Mouse (Mus musculus): ENCODE measurements around the gene Nlrp4c.
"Not testable (repeated sequence)": the region's sequence is repeated elsewhere in the genome, so short reads cannot be mapped to it uniquely, and the experiment has no call there.

Gene Nlrp4c

GRCm38 (mm10) chr7:6044861-6045260, at the start of gene Nlrp4c:
Nlrp4c (plus strand) TSS chr7:6045161.
- in situ Hi-C loops (cut with MboI, MseI), result no loop called here

GRCm38 (mm10) chr7:6010910-6011309, 34.1 kb upstream of the Nlrp4c start, which contains the start of gene Vmn1r65:
Vmn1r65 (minus strand) TSS chr7:6011010.
- in situ Hi-C loops (cut with MboI, MseI), result no loop called here

GRCm38 (mm10) chr7:6119501-6119900, 74.5 kb downstream of the Nlrp4c start:
- in situ Hi-C loops (cut with MboI, MseI), result no loop called here

- in situ Hi-C loops (cut with MboI, MseI), result not testable (repeated sequence)
Observed at GRCm38 (mm10) chr7:6120104-6120503, 75.1 kb downstream of the Nlrp4c start.

GRCm38 (mm10) chr7:6121128-6121527, 76.2 kb downstream of the Nlrp4c start:
- in situ Hi-C loops (cut with MboI, MseI), result not testable (repeated sequence)

- in situ Hi-C loops (cut with MboI, MseI), result loop anchor here (5.0 to 25.0 kb wide), 2 partner anchors 65 to 985 kb away; partner anchors contain the start of gene Zfp954
Observed at GRCm38 (mm10) chr7:6126690-6127448, 81.9 kb downstream of the Nlrp4c start.

GRCm38 (mm10) chr7:6130346-6130745, 85.4 kb downstream of the Nlrp4c start:
- in situ Hi-C loops (cut with MboI, MseI), result loop anchor here (10.0 to 25.0 kb wide), 2 partner anchors 982 to 1164 kb away; partner anchors contain the start of gene Zfp954

- in situ Hi-C loops (cut with MboI, MseI), result loop anchor here (10.0 to 25.0 kb wide), 2 partner anchors 980 to 1162 kb away; partner anchors contain the start of gene Zfp954
Observed at GRCm38 (mm10) chr7:6132646-6133045, 87.7 kb downstream of the Nlrp4c start.

GRCm38 (mm10) chr7:6136497-6136896, 91.5 kb downstream of the Nlrp4c start:
- in situ Hi-C loops (cut with MboI, MseI), result loop anchor here (10.0 to 25.0 kb wide), 2 partner anchors 976 to 1158 kb away; partner anchors contain the start of gene Zfp954

- in situ Hi-C loops (cut with MboI, MseI), result loop anchor here (10.0 to 25.0 kb wide), 2 partner anchors 973 to 1156 kb away; partner anchors contain the start of gene Zfp954
Observed at GRCm38 (mm10) chr7:6139295-6139694, 94.3 kb downstream of the Nlrp4c start.

GRCm38 (mm10) chr7:6143991-6144531, 99.1 kb downstream of the Nlrp4c start:
- in situ Hi-C loops (cut with MboI, MseI), result loop anchor here (25.0 kb wide), 1 partner anchor 968 kb away; the partner anchor contains the start of gene Zfp954

- in situ Hi-C loops (cut with MboI, MseI), result loop anchor here (25.0 kb wide), 1 partner anchor 967 kb away; the partner anchor contains the start of gene Zfp954
Observed at GRCm38 (mm10) chr7:6145423-6146188, 100.6 kb downstream of the Nlrp4c start.

GRCm38 (mm10) chr7:6146194-6146981, 101.4 kb downstream of the Nlrp4c start:
- in situ Hi-C loops (cut with MboI, MseI), result loop anchor here (25.0 kb wide), 1 partner anchor 966 kb away; the partner anchor contains the start of gene Zfp954

GRCm38 (mm10) chr7:6146982-6147325, 102.0 kb downstream of the Nlrp4c start:
- in situ Hi-C loops (cut with MboI, MseI), result loop anchor here (25.0 kb wide), 1 partner anchor 965 kb away; the partner anchor contains the start of gene Zfp954

GRCm38 (mm10) chr7:6147688-6148087, 102.7 kb downstream of the Nlrp4c start:
- in situ Hi-C loops (cut with MboI, MseI), result loop anchor here (25.0 kb wide), 1 partner anchor 965 kb away; the partner anchor contains the start of gene Zfp954

- in situ Hi-C loops (cut with MboI, MseI), result loop anchor here (25.0 kb wide), 1 partner anchor 1689 kb away; the partner anchor contains the start of gene Eps8l1
Observed at GRCm38 (mm10) chr7:6151266-6151665, 106.3 kb downstream of the Nlrp4c start.

GRCm38 (mm10) chr7:6152036-6152435, 107.1 kb downstream of the Nlrp4c start:
- in situ Hi-C loops (cut with MboI, MseI), result loop anchor here (25.0 kb wide), 1 partner anchor 1690 kb away; the partner anchor contains the start of gene Eps8l1

GRCm38 (mm10) chr7:6153131-6153530, 108.2 kb downstream of the Nlrp4c start:
- in situ Hi-C loops (cut with MboI, MseI), result loop anchor here (25.0 kb wide), 1 partner anchor 1691 kb away; the partner anchor contains the start of gene Eps8l1

GRCm38 (mm10) chr7:6154164-6154563, 109.2 kb downstream of the Nlrp4c start:
- in situ Hi-C loops (cut with MboI, MseI), result loop anchor here (25.0 kb wide), 1 partner anchor 1692 kb away; the partner anchor contains the start of gene Eps8l1

Measured in regulatory T cell (primary cell).